Mouse (Mus musculus): ENCODE data around the gene Nfix. TPM values are rescaled to one million over a fixed set of nuclear protein-coding genes. Genes with fewer than 3 reads are reported as not detected.

The Nfix gene
- 17.7 and 22.1 TPM in 2 replicates for polyA plus RNA-seq (2012; rRNA removed)

- TF ChIP-seq POLR2A (IDR thresholded peaks at IDR 0.05; ENCODE audit: low read depth, low read length) (no peak), CTCF (conservative IDR thresholded peaks at IDR 0.05; ENCODE audit: insufficient read depth, insufficient read length, low read depth, low read length) (0 out of 2 replicates have a peak, but pooled peaks have one; percentile 9)
- Histone ChIP-seq H3K4me3 (ENCODE audit: insufficient read depth, low read depth, low read length) (peak within 1 kb of the TSS; percentile 64), H3K27me3 (replicated peaks; ENCODE audit: control insufficient read depth, insufficient read depth, low read length) (no peaks in the 10 kb centered on the region), H3K4me1 (ENCODE audit: control insufficient read depth, insufficient read depth, low read length) (0 out of 2 replicates have a peak, but pooled peaks cover 5% of the 10 kb centered on the region), H3K27ac (ENCODE audit: insufficient read depth, low read depth, low read length) (peak within 1 kb of the TSS; percentile 27), H3K36me3 (ENCODE audit: control insufficient read depth, insufficient read depth, low read length) (no peaks in the 10 kb centered on the region)
- peak; percentile 82 for DNase-seq
- 16% methylated on average over 112 of the region's 125 CpGs for WGBS
Observed at GRCm38 (mm10) chr8:84799999-84800831, at the start of gene Nfix. TSS of gene Nfix (minus strand) at chr8:84800344.

GRCm38 (mm10) chr8:84847684-84848435 lies 47.7 kb upstream of the Nfix start:
- peak; percentile 22 for DNase-seq
- TF ChIP-seq POLR2A (IDR thresholded peaks at IDR 0.05; ENCODE audit: low read depth, low read length) (no peak), CTCF (conservative IDR thresholded peaks at IDR 0.05; ENCODE audit: insufficient read depth, insufficient read length, low read depth, low read length) (no peak)
- 34% methylated on average over 6 of the region's 6 CpGs for WGBS

DNA sequence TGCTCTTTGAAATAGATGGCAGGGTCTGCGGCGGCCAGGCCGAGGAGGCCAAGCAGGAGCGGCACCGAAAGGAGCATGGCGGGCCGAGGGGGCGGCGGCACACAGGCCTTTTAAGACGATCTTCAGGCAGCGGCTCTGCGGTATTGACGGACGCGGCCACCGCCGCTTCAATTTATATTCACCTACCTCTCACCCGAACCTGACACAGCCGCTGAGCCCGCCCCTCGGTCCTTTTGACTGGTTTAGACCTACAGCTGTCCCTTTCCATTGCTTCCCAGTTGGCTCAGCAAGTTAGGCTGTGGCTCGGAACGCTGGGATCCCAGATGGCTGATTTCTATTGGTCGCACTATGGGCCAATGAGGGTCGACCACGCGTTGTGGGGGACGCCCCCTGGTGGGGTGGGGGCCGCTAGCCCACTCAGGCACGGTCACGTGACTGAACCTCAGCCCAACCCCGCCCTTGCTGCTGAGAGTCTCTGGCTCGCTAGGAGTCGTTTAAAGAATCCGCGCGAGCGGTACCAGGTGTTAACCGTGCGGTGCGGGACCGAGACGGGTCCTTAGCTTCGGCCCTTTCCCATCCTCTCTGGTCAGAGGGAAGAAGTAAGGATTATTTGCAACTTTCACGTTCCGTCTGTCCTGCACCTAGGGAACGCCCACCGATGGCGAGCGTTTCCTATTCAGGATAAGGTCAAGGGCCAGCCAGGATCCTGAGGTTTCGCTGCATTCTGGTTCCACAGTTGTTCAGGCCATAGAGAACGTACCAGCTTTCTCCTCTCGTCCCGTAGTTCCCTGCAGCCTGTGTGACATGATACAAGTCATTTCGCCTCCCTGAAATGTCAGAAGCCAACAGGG lies 46.8 kb upstream of the Nfix start, which contains the start of gene Calr:
Calr (minus strand) TSS at position 213 of the 851 bp plus-strand sequence.
- peaks cover 11% of the 10 kb centered on the region for H3K4me1 ChIP-seq (ENCODE audit: control insufficient read depth, insufficient read depth, low read length)
- H3K27ac ChIP-seq (ENCODE audit: insufficient read depth, low read depth, low read length) = peak within 1 kb of the TSS; percentile 72
- no peaks in the 10 kb centered on the region for H3K27me3 ChIP-seq (replicated peaks; ENCODE audit: control insufficient read depth, insufficient read depth, low read length)
- peaks cover 9% of the 10 kb centered on the region for H3K36me3 ChIP-seq (ENCODE audit: control insufficient read depth, insufficient read depth, low read length)
- peak; percentile 99 for TF ChIP-seq POLR2A (IDR thresholded peaks at IDR 0.05; ENCODE audit: low read depth, low read length)
- TF ChIP-seq CTCF (conservative IDR thresholded peaks at IDR 0.05; ENCODE audit: insufficient read depth, insufficient read length, low read depth, low read length) = no peak
- 1% methylated on average over 55 of the region's 55 CpGs for WGBS
- peak within 1 kb of the TSS; percentile 92 for H3K4me3 ChIP-seq (ENCODE audit: insufficient read depth, low read depth, low read length)
- DNase-seq = peak; percentile 100

More at GRCm38 (mm10) chr8:84847684-84848435, 47.7 kb upstream of the Nfix start:
- 0 out of 2 replicates have a peak overlapping the region, but pooled peaks have one; percentile 47 for H3K27ac ChIP-seq (ENCODE audit: insufficient read depth, low read depth, low read length)
- peaks cover 11% of the 10 kb centered on the region for H3K4me1 ChIP-seq (ENCODE audit: control insufficient read depth, insufficient read depth, low read length)
- no peaks in the 10 kb centered on the region for H3K27me3 ChIP-seq (replicated peaks; ENCODE audit: control insufficient read depth, insufficient read depth, low read length)
- H3K36me3 ChIP-seq (ENCODE audit: control insufficient read depth, insufficient read depth, low read length) = peaks cover 4% of the 10 kb centered on the region
- H3K4me3 ChIP-seq (ENCODE audit: insufficient read depth, low read depth, low read length) = no peak overlapping the region

- H3K4me1 ChIP-seq (ENCODE audit: control insufficient read depth, insufficient read depth, low read length) = peaks cover 11% of the 10 kb centered on the region
- no peaks in the 10 kb centered on the region for H3K27me3 ChIP-seq (replicated peaks; ENCODE audit: control insufficient read depth, insufficient read depth, low read length)
- WGBS = under 1% methylated on average over 30 of the region's 30 CpGs
- peak overlapping the region; percentile 60 for H3K27ac ChIP-seq (ENCODE audit: insufficient read depth, low read depth, low read length)
- peak; percentile 18 for DNase-seq
- H3K4me3 ChIP-seq (ENCODE audit: insufficient read depth, low read depth, low read length) = peak overlapping the region; percentile 92
- no peak for TF ChIP-seq CTCF (conservative IDR thresholded peaks at IDR 0.05; ENCODE audit: insufficient read depth, insufficient read length, low read depth, low read length)
- TF ChIP-seq POLR2A (IDR thresholded peaks at IDR 0.05; ENCODE audit: low read depth, low read length) = no peak
- H3K36me3 ChIP-seq (ENCODE audit: control insufficient read depth, insufficient read depth, low read length) = peaks cover 11% of the 10 kb centered on the region
Observed at GRCm38 (mm10) chr8:84846094-84846721, 46.1 kb upstream of the Nfix start.

- Histone ChIP-seq H3K4me1 (ENCODE audit: control insufficient read depth, insufficient read depth, low read length) (peaks cover 11% of the 10 kb centered on the region), H3K27me3 (replicated peaks; ENCODE audit: control insufficient read depth, insufficient read depth, low read length) (no peaks in the 10 kb centered on the region), H3K36me3 (ENCODE audit: control insufficient read depth, insufficient read depth, low read length) (peaks cover 11% of the 10 kb centered on the region), H3K4me3 (ENCODE audit: insufficient read depth, low read depth, low read length) (peak overlapping the region; percentile 92), H3K27ac (ENCODE audit: insufficient read depth, low read depth, low read length) (peak overlapping the region; percentile 60)
- peak; percentile 57 for DNase-seq
- TF ChIP-seq POLR2A (IDR thresholded peaks at IDR 0.05; ENCODE audit: low read depth, low read length) = no peak
- peak; percentile 45 for TF ChIP-seq CTCF (conservative IDR thresholded peaks at IDR 0.05; ENCODE audit: insufficient read depth, insufficient read length, low read depth, low read length)
- 8% methylated on average over 12 of the region's 12 CpGs for WGBS
Observed at GRCm38 (mm10) chr8:84845355-84846093, 45.4 kb upstream of the Nfix start.

All from kidney, adult 2 months (tissue).